Mouse (Mus musculus) ES-Bruce4 (cell line): ENCODE measurements around the gene Adat3.

Experiments
- CTCF ChIP-seq: IDR thresholded peaks from one replicate; pipeline ENCODE4 v1.8.1; 2011; ENCODE audit warnings: low read depth, low read length
- POLR2A ChIP-seq: IDR thresholded peaks from one replicate; pipeline ENCODE4 v1.8.1; 2011; ENCODE audit warnings: low read length; ENCODE audit not compliant: insufficient read depth

DNA sequence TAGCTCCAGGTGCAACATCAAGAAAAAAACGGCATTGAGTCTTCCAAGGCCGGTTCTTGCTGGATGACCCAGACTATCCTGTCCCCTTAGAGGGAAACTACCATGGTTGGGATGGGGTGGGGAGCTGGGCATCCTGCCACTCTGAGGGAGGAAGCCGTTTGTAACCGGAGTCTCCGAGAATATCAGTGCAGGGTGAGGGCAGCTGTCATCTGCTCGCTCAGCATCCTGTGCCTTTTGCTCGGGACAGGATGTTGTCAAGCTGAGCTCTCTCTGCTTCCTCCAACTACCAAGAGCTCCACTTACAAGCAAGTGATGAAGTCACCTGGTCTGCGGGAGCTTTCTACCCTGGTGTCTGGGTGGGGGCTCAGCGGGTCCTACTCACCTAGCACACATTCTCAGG, 15.5 kb downstream of the Adat3 start:
- TF ChIP-seq CTCF (no peak), POLR2A (no peak)
